Mouse (Mus musculus) left cerebral cortex, adult 8-10 months (tissue): ENCODE measurements around the gene Psmd3. TPM values are rescaled to one million over a fixed set of nuclear protein-coding genes. Genes with fewer than 3 reads are reported as not detected.
"Not testable (repeated sequence)": the region's sequence is repeated elsewhere in the genome, so short reads cannot be mapped to it uniquely, and the experiment has no call there.

Experiments used
- DNase-seq, 2 experiments: peaks; one replicate each; pipeline ENCODE4 v3.0.0; 2022; ENCODE audit warnings: low spot score in 2 of 2
- total RNA-seq, 4 experiments: library from RNA; stranded (reverse); gene quantifications; 2 replicates each; pipeline ENCODE4 v1.2.4; 2022

Psmd3 gene
- total RNA-seq, 4 experiments from 2014 or later = 129 to 137 (median 132) TPM

DNA sequence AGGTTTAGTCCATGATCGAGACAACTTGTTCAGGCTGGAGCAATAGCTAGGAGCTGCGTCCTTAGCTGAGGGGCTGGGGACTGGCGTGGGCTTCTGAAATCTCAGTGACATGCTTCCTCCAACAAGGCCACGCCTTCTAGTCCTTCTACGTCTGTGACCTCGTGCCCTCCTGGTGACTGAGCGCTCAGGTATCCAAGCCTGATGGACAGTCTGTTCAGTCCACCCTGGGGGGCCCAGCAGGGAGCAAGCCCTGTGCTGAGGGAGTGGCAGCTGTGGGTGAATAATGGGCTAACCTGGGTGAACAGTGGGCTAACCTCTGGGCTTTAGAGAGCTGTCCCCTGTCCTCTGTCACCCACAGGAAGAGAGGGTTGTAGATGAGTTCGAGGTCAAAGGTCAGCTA is 5.7 kb downstream of the Psmd3 start:
- DNase-seq = no peak

GRCm38 (mm10) chr11:98693201-98693600 is 10.8 kb downstream of the Psmd3 start:
- no peak for DNase-seq

DNA sequence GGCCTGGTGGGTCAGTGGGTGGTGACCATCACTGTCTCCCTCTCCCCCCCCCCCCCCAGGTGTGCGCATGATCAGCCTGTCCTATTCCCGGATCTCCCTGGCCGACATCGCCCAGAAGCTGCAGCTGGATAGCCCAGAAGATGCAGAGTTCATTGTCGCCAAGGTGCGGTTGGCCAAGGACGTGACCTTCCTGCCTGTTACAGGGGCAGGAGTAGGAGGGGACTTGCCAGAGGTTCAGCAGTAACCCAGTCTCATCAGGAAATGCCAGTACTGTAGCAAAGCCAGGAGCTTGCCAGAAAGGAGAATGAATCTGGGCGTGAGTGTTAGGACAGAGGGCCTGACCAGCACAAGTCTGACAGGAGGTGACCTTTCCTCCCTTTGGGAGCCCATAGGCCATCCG is 11.4 kb downstream of the Psmd3 start:
- no peak for DNase-seq

GRCm38 (mm10) chr11:98694301-98694700 is 11.9 kb downstream of the Psmd3 start:
- DNase-seq = no peak

DNA sequence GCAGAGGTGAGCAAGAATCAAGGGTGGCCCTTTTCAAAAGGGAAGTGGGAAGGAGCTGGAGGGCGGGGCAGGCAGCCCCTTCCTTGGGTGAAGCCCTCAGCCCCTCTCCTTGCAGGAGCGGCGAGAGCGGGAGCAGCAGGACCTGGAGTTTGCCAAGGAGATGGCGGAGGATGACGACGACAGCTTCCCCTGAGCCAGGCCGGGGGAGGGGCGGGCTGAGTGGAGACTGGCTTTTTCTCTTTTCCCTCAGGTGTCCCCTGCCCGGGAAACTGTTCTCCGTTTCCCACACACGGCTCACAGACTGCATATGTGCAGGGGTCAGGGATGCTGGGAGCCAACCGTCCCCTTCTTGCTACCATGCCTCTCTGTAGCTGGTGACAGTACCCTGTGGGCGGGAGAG is 13.1 kb downstream of the Psmd3 start:
- DNase-seq = no peak

DNA sequence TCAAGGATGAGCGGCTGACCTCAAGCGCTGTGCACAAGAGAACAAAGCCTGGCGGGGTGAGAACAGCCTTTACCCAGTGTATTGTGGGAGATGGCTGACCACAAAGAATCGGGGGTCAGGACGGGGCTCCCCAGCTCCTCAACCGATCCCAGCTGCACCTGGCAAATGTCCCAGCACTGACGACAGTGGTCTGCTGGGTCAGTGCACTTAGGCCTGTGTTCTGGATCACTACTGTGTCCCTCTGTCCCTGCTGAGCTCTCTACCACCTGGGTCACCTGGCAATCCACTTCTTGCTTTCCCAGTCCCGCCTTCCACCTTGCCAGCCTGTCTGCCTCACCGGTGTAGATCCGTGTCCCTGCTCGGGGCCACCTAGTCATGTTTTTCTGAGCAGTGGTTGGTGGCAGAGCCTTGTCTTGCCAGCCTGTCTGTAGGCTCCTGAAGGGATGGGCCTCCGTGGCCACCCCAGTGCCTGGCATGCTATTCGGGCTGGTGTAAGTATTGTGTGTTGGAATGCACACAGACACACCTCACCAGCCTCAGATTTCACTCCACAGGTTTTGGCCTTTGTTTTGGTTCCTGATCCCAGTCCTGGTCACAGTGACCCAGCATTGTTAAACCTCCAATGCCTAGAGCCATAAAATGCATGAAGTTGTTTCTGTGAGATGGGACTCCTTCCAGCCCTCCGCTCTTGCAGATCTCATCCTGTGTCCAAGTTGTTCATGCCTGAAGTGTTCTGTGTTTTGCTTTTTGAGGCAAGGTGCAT is 14.3 kb downstream of the Psmd3 start:
- no peak for DNase-seq

DNA sequence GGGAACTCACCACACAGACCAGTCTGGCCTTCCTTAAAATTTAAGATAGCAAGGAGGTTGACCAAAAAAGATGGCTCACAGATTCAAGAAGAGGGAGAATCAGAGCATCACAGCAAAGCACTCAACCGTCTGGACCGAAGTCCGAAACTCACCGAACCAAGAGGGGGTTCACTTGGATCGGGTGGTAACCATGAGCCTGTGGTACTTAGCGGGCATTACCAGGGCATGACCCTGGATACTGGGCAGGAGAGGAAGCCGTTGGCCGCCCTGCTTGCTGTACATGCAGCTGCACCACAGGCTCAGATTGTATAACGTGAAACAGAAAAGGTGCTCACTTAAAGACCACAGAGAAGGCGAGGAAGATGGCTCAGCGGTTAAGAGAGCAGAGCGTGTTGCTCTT is 14.9 kb downstream of the Psmd3 start:
- no peak for DNase-seq

DNA sequence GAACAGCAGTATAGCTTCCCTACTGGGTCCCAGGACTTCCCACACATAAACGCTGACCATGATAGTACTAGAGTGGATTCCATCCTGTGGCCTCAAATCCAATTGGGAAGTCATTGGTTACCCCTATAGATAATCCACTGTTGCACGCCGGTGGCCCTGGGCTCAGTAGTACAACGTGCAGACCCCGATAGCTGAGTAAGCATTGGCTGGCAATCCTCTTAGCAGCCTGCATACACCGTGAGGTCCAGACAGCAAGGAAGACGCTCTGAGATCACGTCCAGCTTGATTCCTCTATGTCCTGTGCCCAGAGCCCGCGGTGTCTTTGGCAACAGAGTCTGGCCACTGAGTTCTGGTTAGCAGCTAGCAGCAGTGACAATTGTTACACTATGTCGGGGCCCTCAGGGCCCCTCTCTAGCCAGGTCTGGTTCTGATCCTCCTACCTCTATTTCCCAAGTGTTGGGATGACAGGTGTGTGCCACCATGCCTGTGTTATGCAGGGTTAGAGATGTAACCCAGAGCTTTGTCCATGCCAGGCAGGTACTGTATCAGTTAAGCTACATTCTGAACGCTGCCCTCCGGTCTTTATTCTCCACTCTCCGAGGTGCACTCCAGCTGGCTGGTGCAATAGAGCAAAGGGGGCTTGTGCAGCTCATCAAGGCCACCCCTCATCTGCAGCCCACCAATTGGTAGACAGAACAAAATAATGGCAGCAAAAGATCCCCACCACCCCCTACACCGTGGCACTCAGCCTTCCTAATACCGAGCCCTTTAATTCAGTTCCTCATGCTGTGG is 16.7 kb downstream of the Psmd3 start:
- DNase-seq = no peak

DNA sequence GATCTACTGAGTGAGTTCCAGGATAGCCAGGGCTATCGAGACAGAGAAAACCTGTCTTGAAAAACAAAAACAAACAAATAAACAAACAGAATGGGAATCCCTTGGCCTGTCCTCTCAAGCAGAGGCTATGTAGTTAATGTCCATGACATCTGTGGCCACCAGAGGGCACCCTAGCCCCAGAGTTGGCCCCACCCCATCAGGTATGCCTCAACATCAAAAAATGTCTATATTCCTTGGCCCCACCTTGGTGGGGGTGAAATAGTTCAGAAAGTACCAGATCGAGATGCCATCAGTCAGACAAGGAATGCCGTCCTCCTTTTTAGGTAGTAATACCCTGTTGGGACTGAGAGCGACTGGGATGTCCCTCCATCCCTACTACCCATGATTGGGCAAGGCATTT is 17.6 kb downstream of the Psmd3 start:
- DNase-seq = peak in 1 of 2 experiments; percentile 71

GRCm38 (mm10) chr11:98701213-98701670 is 18.9 kb downstream of the Psmd3 start, which contains the start of gene Csf3:
Gene Csf3 (plus strand): TSS chr11:98701263.
- no peak for DNase-seq

- DNase-seq = no peak
These were observed 20.0 kb downstream of the Psmd3 start for GRCm38 (mm10) chr11:98702323-98702722.

- DNase-seq = no peak
These were observed 22.7 kb downstream of the Psmd3 start for GRCm38 (mm10) chr11:98705021-98705420.

DNA sequence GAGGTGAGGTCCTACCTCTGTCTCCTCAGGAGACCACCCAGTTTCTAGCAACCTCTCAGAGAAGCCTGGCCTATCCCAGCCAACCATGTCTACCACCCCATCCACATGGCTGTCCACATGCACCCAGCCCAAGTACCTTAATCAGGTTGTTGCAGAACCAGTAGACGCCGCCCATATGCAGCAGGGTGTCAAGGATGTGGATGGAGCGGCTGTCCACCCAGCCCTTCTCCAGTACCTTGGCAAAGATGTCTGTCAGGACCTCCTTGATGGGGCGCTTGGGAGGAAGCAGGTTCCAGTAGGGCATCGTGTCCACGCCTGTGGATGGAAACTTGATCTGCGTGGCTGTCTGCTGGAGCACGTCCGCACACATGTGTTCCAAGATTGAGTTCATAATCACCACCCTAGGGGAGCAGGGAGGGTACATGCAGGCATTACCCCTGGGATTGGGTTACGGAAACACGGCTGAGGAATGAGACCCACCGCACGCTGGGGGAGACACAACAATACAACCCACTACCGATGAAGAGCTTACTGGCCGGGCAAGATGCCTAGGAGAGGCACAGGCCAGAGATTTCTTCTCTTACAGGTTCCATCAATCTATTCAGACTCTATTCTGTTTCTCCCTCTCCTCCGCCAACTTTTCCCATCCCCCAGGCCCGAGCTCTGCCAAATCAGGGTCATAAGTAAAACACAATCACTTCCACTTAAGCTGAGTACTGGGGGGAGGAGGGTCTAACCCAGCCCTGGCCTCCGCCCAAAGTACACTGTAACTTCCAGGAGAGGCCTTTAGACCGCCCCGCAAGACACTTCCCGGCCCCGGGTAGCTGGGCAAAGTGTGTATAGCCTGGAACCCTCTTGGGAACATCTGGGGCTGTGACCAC is 25.3 kb downstream of the Psmd3 start:
- no peak for DNase-seq

- DNase-seq = no peak
These were observed 26.1 kb downstream of the Psmd3 start for GRCm38 (mm10) chr11:98708282-98708956.

- peak in 1 of 2 experiments; percentile 43 for DNase-seq
These were observed 26.8 kb downstream of the Psmd3 start for GRCm38 (mm10) chr11:98709001-98709741.

- peak in 1 of 2 experiments; percentile 65 for DNase-seq
These were observed 28.2 kb downstream of the Psmd3 start for GRCm38 (mm10) chr11:98710416-98711045.

GRCm38 (mm10) chr11:98711046-98711434 is 28.7 kb downstream of the Psmd3 start:
- DNase-seq = no peak

- DNase-seq = not testable (repeated sequence)
These were observed 29.7 kb downstream of the Psmd3 start for GRCm38 (mm10) chr11:98712009-98712408.

DNA sequence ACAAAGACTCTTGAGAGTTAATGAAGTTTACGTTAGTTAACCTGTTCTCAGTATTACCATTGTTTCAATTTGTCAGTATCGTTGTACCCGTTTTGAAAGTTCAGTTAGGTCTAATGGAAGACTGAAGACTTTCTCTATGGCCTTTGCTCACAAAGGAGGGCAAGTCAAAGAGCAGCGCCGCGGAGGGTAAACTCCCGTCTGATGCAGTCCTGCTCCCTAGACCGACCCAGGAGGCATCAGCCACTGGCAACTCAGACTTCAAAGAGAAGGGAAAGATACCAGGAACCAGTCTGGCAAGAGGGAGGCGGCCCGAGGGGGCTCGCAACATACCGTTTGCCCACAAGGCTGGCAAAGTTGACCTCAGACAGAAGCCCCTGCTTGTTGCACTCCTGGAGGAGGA is 31.3 kb downstream of the Psmd3 start:
- DNase-seq = no peak

DNA sequence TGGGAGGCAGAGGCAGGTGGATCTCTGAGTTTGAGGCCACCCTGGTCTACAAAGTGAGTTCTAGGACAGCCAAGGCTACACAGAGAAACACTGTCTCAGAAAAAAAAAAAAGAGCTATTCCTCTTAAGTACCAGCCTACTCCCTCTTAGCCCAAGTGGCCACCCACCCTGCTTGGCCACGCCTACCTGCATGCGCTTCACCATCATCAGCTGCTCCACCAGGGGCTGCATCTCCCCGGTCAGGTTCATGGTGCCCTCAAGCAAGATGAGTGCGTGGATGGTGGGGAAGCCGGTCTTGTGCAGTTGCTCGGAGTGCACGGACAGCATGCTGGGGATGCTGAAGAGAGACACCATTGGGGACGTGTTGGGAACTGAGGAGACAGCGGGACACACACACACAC is 33.6 kb downstream of the Psmd3 start:
- no peak for DNase-seq
